Mouse (Mus musculus): ENCODE measurements around the gene Ascc2. TPM values are rescaled to one million over a fixed set of nuclear protein-coding genes. Genes with fewer than 3 reads are reported as not detected.
"Not testable (repeated sequence)": the region's sequence is repeated elsewhere in the genome, so short reads cannot be mapped to it uniquely, and the experiment has no call there.

Ascc2 gene
- polyA plus RNA-seq, 1 experiment: 17.2 TPM

DNA sequence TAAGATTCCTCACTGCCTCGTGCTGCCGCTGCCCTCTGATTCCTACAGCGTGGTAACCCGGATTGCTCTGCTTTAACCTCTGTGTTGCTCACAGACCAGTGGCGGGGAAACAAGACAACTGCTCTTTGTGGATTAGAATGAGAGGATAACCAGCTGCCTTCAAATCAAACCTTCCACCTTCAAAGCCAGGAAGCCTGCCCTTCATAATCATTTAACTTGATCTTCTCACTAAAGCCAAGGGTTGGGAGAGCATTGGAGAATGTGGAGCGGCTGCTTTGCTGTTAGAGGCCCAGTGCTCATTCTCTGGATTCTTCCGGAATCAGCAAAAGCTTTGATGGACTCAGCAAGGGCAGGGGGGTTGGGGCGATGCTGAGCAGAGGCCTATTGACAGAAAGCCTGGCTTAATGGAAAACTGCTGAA, 7.7 kb upstream of the Ascc2 start:
- WGBS: 66% methylated on average over 8 of the region's 8 CpGs
- no peak for TF ChIP-seq POLR2A (IDR thresholded peaks at IDR 0.05; ENCODE audit: low read depth, low read length)
- no peak for TF ChIP-seq CTCF (IDR thresholded peaks at IDR 0.05; ENCODE audit: extremely low read depth, insufficient read length, insufficient replicate concordance, low read depth, low read length)
- Histone ChIP-seq H3K4me1 (ENCODE audit: control insufficient read depth, insufficient read depth, insufficient read length, low read length) (no peaks in the 10 kb centered on the region), H3K4me3 (ENCODE audit: low read depth, low read length) (no peak overlapping the region), H3K36me3 (ENCODE audit: control insufficient read depth, insufficient read depth, low read length) (no peaks in the 10 kb centered on the region), H3K27ac (ENCODE audit: insufficient read depth, low read depth, low read length) (no peak overlapping the region), H3K27me3 (ENCODE audit: control insufficient read depth, insufficient read depth, low read length) (no peaks in the 10 kb centered on the region)

DNA sequence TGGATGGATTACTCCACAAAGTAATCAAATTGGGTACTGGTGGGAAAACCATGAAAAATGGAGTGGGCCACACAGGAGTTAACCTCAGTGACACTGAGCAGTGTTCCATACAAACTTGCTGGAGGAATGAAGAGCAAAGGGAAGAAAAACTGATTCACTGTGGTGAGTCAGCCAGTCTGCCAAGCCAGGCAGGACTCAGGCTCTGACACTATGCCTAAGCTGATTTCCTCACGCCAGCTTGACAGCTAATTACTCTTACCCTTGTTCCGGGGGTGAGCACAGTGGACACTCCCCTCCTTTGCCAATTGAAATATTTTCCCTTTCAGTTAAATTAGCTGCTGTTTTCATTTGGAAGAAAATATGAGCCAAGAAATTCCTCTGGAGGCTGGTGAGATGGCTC, 4.1 kb upstream of the Ascc2 start:
- H3K27me3 ChIP-seq (ENCODE audit: control insufficient read depth, insufficient read depth, low read length): no peaks in the 10 kb centered on the region
- 69% methylated on average over 2 of the region's 2 CpGs for WGBS
- no peak overlapping the region for H3K4me3 ChIP-seq (ENCODE audit: low read depth, low read length)
- H3K36me3 ChIP-seq (ENCODE audit: control insufficient read depth, insufficient read depth, low read length): no peaks in the 10 kb centered on the region
- peaks cover 5% of the 10 kb centered on the region; the same call in 1 of the 2 replicates for H3K4me1 ChIP-seq (ENCODE audit: control insufficient read depth, insufficient read depth, insufficient read length, low read length)
- TF ChIP-seq POLR2A (IDR thresholded peaks at IDR 0.05; ENCODE audit: low read depth, low read length) (no peak), CTCF (IDR thresholded peaks at IDR 0.05; ENCODE audit: extremely low read depth, insufficient read length, insufficient replicate concordance, low read depth, low read length) (no peak)
- H3K27ac ChIP-seq (ENCODE audit: insufficient read depth, low read depth, low read length): no peak overlapping the region

DNA sequence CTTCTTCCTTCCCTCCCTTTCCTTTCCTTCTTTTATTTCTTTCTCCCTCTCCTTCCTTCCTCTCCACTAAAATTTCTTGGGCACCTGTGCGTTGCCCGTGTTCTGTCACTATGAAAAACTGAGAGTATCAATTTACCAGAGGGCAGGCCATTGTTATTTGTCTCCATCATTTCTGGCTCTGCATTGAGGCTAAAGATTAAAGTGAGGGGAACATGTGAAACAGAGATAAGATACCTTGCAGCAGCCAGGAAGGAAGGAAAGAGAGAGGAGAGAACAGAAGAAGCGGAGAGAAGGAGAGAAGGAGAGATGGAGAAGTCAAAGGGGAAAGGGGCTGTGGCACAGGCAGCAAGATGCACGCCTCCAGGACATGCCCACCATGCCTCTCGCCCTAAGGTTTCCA, 3.2 kb upstream of the Ascc2 start:
- Histone ChIP-seq H3K27me3 (ENCODE audit: control insufficient read depth, insufficient read depth, low read length) (no peaks in the 10 kb centered on the region), H3K4me1 (ENCODE audit: control insufficient read depth, insufficient read depth, insufficient read length, low read length) (peaks cover 11% of the 10 kb centered on the region; the same call in 1 of the 2 replicates), H3K27ac (ENCODE audit: insufficient read depth, low read depth, low read length) (no peak overlapping the region), H3K36me3 (ENCODE audit: control insufficient read depth, insufficient read depth, low read length) (no peaks in the 10 kb centered on the region), H3K4me3 (ENCODE audit: low read depth, low read length) (no peak overlapping the region)
- WGBS: 71% methylated on average over 5 of the region's 5 CpGs
- TF ChIP-seq POLR2A (IDR thresholded peaks at IDR 0.05; ENCODE audit: low read depth, low read length) (no peak), CTCF (IDR thresholded peaks at IDR 0.05; ENCODE audit: extremely low read depth, insufficient read length, insufficient replicate concordance, low read depth, low read length) (no peak)

DNA sequence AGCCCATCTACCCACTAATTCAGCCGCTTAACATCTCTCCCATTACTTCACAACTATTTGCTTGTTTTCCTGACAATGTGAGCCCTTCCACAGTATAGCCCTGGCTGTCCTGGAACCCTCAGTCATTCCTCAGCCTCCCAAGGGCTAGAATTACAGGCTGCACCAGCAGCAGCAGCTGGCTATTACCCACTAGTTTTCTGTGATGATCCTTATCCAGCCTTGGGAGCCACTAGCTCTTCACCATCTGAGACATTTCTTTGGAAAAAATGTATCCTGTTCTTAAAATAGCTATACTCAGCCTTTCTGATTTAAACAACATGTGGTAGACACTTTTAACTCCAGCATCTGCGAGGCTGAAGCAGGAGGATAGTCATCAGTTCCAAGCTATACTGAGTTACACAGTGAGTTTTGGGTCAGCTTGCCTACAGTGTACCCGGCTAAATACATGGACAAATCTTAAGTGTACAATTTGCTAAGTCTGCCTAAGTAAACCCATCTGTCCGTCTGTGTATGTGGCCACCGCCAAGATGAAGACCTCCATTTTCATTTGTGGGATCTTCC, 685 bp upstream of the Ascc2 start:
- Histone ChIP-seq H3K27ac (ENCODE audit: insufficient read depth, low read depth, low read length) (peak overlapping the region; percentile 66), H3K27me3 (ENCODE audit: control insufficient read depth, insufficient read depth, low read length) (no peaks in the 10 kb centered on the region), H3K4me3 (ENCODE audit: low read depth, low read length) (no peak overlapping the region), H3K36me3 (ENCODE audit: control insufficient read depth, insufficient read depth, low read length) (peaks cover 8% of the 10 kb centered on the region; the same call in 1 of the 2 replicates), H3K4me1 (ENCODE audit: control insufficient read depth, insufficient read depth, insufficient read length, low read length) (peaks cover 11% of the 10 kb centered on the region; the same call in 1 of the 2 replicates)
- WGBS: 47% methylated on average over 5 of the region's 5 CpGs
- TF ChIP-seq POLR2A (IDR thresholded peaks at IDR 0.05; ENCODE audit: low read depth, low read length) (no peak), CTCF (IDR thresholded peaks at IDR 0.05; ENCODE audit: extremely low read depth, insufficient read length, insufficient replicate concordance, low read depth, low read length) (no peak)

DNA sequence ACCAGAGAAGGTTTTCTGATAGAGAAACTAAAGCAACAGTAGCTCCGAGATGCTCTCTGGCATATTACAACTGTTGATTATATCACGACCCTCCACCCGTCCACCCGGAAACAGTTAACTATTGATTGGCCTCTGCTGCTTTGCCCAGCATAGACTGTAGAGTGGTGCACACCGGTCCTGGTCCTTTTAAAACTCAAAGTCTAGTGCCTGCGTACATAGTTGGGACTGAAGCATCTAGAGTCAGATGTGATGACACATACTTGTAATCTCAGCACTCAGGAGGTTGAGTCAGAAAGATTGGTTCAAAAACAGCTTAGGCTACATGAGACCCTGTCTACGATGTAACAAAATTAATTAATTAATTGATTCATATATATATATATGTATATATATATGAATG, 714 bp downstream of the Ascc2 start:
- H3K4me3 ChIP-seq (ENCODE audit: low read depth, low read length): peak overlapping the region; percentile 23; the same call in 1 of the 2 replicates
- peak overlapping the region; percentile 80 for H3K27ac ChIP-seq (ENCODE audit: insufficient read depth, low read depth, low read length)
- 4% methylated on average over 7 of the region's 7 CpGs for WGBS
- peaks cover 8% of the 10 kb centered on the region; the same call in 1 of the 2 replicates for H3K36me3 ChIP-seq (ENCODE audit: control insufficient read depth, insufficient read depth, low read length)
- no peaks in the 10 kb centered on the region for H3K27me3 ChIP-seq (ENCODE audit: control insufficient read depth, insufficient read depth, low read length)
- no peak for TF ChIP-seq CTCF (IDR thresholded peaks at IDR 0.05; ENCODE audit: extremely low read depth, insufficient read length, insufficient replicate concordance, low read depth, low read length)
- H3K4me1 ChIP-seq (ENCODE audit: control insufficient read depth, insufficient read depth, insufficient read length, low read length): peaks cover 11% of the 10 kb centered on the region; the same call in 1 of the 2 replicates

DNA sequence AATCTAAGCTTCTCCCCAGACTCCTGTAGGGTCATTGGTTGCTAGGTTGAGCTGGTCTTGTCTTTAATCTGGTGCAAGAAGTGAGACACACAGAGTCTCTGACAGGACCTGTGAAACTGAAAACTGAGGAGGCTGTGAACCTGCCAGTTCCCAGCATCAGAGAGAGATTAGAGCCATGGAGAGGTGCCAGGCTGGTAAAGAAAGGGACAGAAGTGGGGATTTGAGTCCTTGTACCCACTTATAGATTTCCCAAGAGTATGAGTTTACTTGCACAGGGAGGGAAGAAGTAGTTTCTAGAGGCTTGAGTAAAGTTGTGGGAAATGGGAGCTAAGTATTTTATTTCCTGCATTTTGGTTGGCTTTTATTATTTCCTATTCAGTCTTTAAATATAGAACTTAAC, 3.6 kb downstream of the Ascc2 start:
- peaks cover 11% of the 10 kb centered on the region for H3K36me3 ChIP-seq (ENCODE audit: control insufficient read depth, insufficient read depth, low read length)
- TF ChIP-seq POLR2A (IDR thresholded peaks at IDR 0.05; ENCODE audit: low read depth, low read length) (no peak), CTCF (IDR thresholded peaks at IDR 0.05; ENCODE audit: extremely low read depth, insufficient read length, insufficient replicate concordance, low read depth, low read length) (no peak)
- no peak overlapping the region for H3K27ac ChIP-seq (ENCODE audit: insufficient read depth, low read depth, low read length)

DNA sequence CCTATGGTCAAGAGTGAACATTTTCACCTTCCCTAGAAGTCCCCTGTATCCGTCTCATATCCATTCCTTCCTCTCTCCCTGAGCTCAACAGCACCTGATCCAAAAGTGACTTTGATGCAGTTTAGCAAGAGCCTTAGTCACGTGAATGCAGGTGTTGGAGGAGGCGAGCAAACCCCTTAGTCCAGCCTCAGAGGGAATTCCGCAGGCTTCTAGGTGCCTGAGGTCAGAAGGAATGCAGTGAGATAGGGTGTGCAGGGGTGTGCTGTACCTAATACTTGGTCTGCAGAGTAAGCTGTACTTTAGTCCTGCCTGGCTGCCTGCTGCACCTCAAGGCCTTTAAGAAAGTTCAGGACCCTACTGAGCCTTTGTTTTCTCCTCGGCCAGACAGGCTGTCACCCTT, 6.2 kb downstream of the Ascc2 start:
- no peaks in the 10 kb centered on the region for H3K27me3 ChIP-seq (ENCODE audit: control insufficient read depth, insufficient read depth, low read length)
- TF ChIP-seq CTCF (IDR thresholded peaks at IDR 0.05; ENCODE audit: extremely low read depth, insufficient read length, insufficient replicate concordance, low read depth, low read length) (no peak), POLR2A (IDR thresholded peaks at IDR 0.05; ENCODE audit: low read depth, low read length) (no peak)
- H3K36me3 ChIP-seq (ENCODE audit: control insufficient read depth, insufficient read depth, low read length): peaks cover 30% of the 10 kb centered on the region
- WGBS: 83% methylated on average over 5 of the region's 5 CpGs
- peaks cover 6% of the 10 kb centered on the region; the same call in 1 of the 2 replicates for H3K4me1 ChIP-seq (ENCODE audit: control insufficient read depth, insufficient read depth, insufficient read length, low read length)
- H3K27ac ChIP-seq (ENCODE audit: insufficient read depth, low read depth, low read length): no peak overlapping the region
- H3K4me3 ChIP-seq (ENCODE audit: low read depth, low read length): no peak overlapping the region

More for the DNA sequence above, 3.6 kb downstream of the Ascc2 start:
- H3K27me3 ChIP-seq (ENCODE audit: control insufficient read depth, insufficient read depth, low read length): no peaks in the 10 kb centered on the region
- H3K4me3 ChIP-seq (ENCODE audit: low read depth, low read length): no peak overlapping the region
- H3K4me1 ChIP-seq (ENCODE audit: control insufficient read depth, insufficient read depth, insufficient read length, low read length): peaks cover 11% of the 10 kb centered on the region; the same call in 1 of the 2 replicates

DNA sequence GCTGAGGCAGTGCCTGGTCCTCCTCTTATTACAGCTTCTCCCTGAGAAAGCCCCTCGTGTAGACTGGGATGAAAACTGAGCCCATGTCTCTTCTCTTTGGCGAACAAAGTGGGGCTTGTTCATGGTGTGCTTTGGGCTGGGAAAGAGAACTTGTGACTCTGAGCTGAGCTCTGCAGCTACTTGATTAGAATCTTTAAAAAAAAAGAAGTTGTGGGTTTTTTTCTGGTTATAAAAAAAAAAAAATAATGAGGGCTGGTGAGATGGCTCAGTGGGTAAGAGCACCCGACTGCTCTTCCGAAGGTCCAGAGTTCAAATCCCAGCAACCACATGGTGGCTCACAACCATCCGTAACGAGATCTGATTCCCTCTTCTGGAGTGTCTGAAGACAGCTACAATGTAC, 7.6 kb downstream of the Ascc2 start:
- not testable (repeated sequence) for H3K27me3 ChIP-seq (ENCODE audit: control insufficient read depth, insufficient read depth, low read length); H3K4me3 ChIP-seq (ENCODE audit: low read depth, low read length); H3K27ac ChIP-seq (ENCODE audit: insufficient read depth, low read depth, low read length); H3K4me1 ChIP-seq (ENCODE audit: control insufficient read depth, insufficient read depth, insufficient read length, low read length)
- H3K36me3 ChIP-seq (ENCODE audit: control insufficient read depth, insufficient read depth, low read length): peaks cover 43% of the 10 kb centered on the region
- WGBS: 86% methylated on average over 6 of the region's 6 CpGs

Measured in small intestine, adult 2 months (tissue).